Mouse (Mus musculus) MEL (cell line): Measurements from ENCODE around the gene Ncapd2. TPM values are rescaled to one million over a fixed set of nuclear protein-coding genes. Genes with fewer than 3 reads are reported as not detected.
A peak's percentile ranks its signal among the peaks of the same experiment; 100 is the strongest.

Experiments used
- DNase-seq: peaks from one replicate; pipeline ENCODE4 v3.0.0; 2011; ENCODE audit warnings: low read depth, low spot score
- H3K27ac ChIP-seq: 2 replicates; pipeline ENCODE4 v1.5.1; 2012; ENCODE audit warnings: low read depth, mild to moderate bottlenecking, control low read depth, low read length, moderate library complexity; ENCODE audit not compliant: control insufficient read depth
- H3K27me3 ChIP-seq, 2 experiments: fragments of 150-350 bp in 1 of 2; sonication (generic) in 1 of 2; 2 replicates each; pipeline ENCODE4 v1.6.1; 2012; ENCODE audit warnings: low read length in 2 of 2, mild to moderate bottlenecking in 2 of 2, improper control_type of control experiment in 1 of 2, moderate library complexity in 1 of 2; ENCODE audit not compliant: insufficient read depth in 2 of 2, control insufficient read depth in 1 of 2
- H3K36me3 ChIP-seq, 2 experiments: 2 replicates each; pipeline ENCODE4 v1.6.1; 2012 to 2014; ENCODE audit warnings: low read length in 2 of 2, improper control_type of control experiment in 1 of 2, inconsistent platforms in 1 of 2, mild to moderate bottlenecking in 1 of 2; ENCODE audit not compliant: insufficient read depth in 2 of 2, control insufficient read depth in 1 of 2
- H3K4me1 ChIP-seq, 2 experiments: fragments of 150-350 bp in 1 of 2; sonication (generic) in 1 of 2; 2 replicates each; pipeline ENCODE4 v1.6.1; 2012; ENCODE audit warnings: low read length in 2 of 2, improper control_type of control experiment in 1 of 2, mild to moderate bottlenecking in 1 of 2; ENCODE audit not compliant: insufficient read depth in 2 of 2, control insufficient read depth in 1 of 2
- H3K4me3 ChIP-seq, 2 experiments: fragments of 150-350 bp in 1 of 2; sonication (generic) in 1 of 2; 2 replicates each; pipeline ENCODE4 v1.5.1; 2012; ENCODE audit warnings: low read depth in 2 of 2, low read length in 2 of 2, mild to moderate bottlenecking in 2 of 2, moderate library complexity in 2 of 2, control low read depth in 1 of 2, improper control_type of control experiment in 1 of 2; ENCODE audit not compliant: control insufficient read depth in 1 of 2, insufficient read depth in 1 of 2
- H3K79me2 ChIP-seq: 2 replicates; pipeline ENCODE4 v1.6.1; 2012; ENCODE audit warnings: mild to moderate bottlenecking, low read length, moderate library complexity; ENCODE audit not compliant: control insufficient read depth, poor library complexity, insufficient read depth
- H3K9ac ChIP-seq: 2 replicates; pipeline ENCODE4 v1.6.1; 2012; ENCODE audit warnings: low read depth, mild to moderate bottlenecking, control low read depth, low read length, moderate library complexity; ENCODE audit not compliant: control insufficient read depth, poor library complexity, severe bottlenecking
- H3K9me3 ChIP-seq: fragments of 150-350 bp; sonication (generic); replicated peaks from 2 replicates; pipeline ENCODE4 v1.6.1; 2012; ENCODE audit warnings: mild to moderate bottlenecking, low read length, improper control_type of control experiment, moderate library complexity; ENCODE audit not compliant: insufficient read depth
- BHLHE40 ChIP-seq: IDR thresholded peaks from 2 replicates; pipeline ENCODE4 v1.6.1; 2012; ENCODE audit warnings: low read depth, mild to moderate bottlenecking, inconsistent platforms, low read length, improper control_type of control experiment, borderline replicate concordance
- CTCF ChIP-seq, 3 experiments: IDR thresholded peaks in 2 of 3; conservative IDR thresholded peaks in 1 of 3; 2 replicates each; pipeline ENCODE4 v1.5.1; 2011 to 2012; ENCODE audit warnings: low read length in 3 of 3, low read depth in 2 of 3, mild to moderate bottlenecking in 2 of 3, improper control_type of control experiment in 1 of 3, inconsistent platforms in 1 of 3, mixed read lengths in 1 of 3, moderate library complexity in 1 of 3; ENCODE audit not compliant: control insufficient read depth in 1 of 3, insufficient read depth in 1 of 3, poor library complexity in 1 of 3, severe bottlenecking in 1 of 3
- E2F4 ChIP-seq: IDR thresholded peaks from 2 replicates; pipeline ENCODE4 v1.6.1; 2011; ENCODE audit warnings: low read depth, low read length, improper control_type of control experiment, borderline replicate concordance
- KAT2A ChIP-seq: conservative IDR thresholded peaks from 2 replicates; pipeline ENCODE4 v1.6.1; 2012; ENCODE audit warnings: low read depth, low read length, improper control_type of control experiment, inconsistent platforms
- MAFK ChIP-seq: IDR thresholded peaks from 2 replicates; pipeline ENCODE4 v1.6.1; 2011; ENCODE audit warnings: low read depth, mild to moderate bottlenecking, low read length, improper control_type of control experiment, borderline replicate concordance
- MAX ChIP-seq: IDR thresholded peaks from 2 replicates; pipeline ENCODE4 v1.6.1; 2011; ENCODE audit warnings: low read length, improper control_type of control experiment
- MAZ ChIP-seq: IDR thresholded peaks from 2 replicates; pipeline ENCODE4 v1.6.1; 2012; ENCODE audit warnings: low read depth, mild to moderate bottlenecking, inconsistent platforms, low read length, improper control_type of control experiment
- MYC ChIP-seq: IDR thresholded peaks from 2 replicates; pipeline ENCODE4 v1.6.1; 2011; ENCODE audit warnings: low read depth, mild to moderate bottlenecking, low read length, improper control_type of control experiment, moderate library complexity
- NELFE ChIP-seq: IDR thresholded peaks from 2 replicates; pipeline ENCODE4 v1.6.1; 2011; ENCODE audit warnings: low read depth, low read length, improper control_type of control experiment
- RAD21 ChIP-seq: IDR thresholded peaks from 2 replicates; pipeline ENCODE4 v1.6.1; 2011; ENCODE audit warnings: mild to moderate bottlenecking, low read depth, low read length, improper control_type of control experiment
- SMC3 ChIP-seq: IDR thresholded peaks from 2 replicates; pipeline ENCODE4 v1.6.1; 2011; ENCODE audit warnings: low read depth, low read length, improper control_type of control experiment
- TBP ChIP-seq: IDR thresholded peaks from 2 replicates; pipeline ENCODE4 v1.8.0; 2011; ENCODE audit warnings: low read depth, low read length, improper control_type of control experiment
- UBTF ChIP-seq: IDR thresholded peaks from 2 replicates; pipeline ENCODE4 v1.6.1; 2012; ENCODE audit warnings: low read depth, mild to moderate bottlenecking, inconsistent platforms, low read length, improper control_type of control experiment, moderate library complexity, borderline replicate concordance; ENCODE audit not compliant: insufficient read depth
- USF1 ChIP-seq: IDR thresholded peaks from 2 replicates; pipeline ENCODE4 v1.6.1; 2014; ENCODE audit warnings: low read depth, mild to moderate bottlenecking, inconsistent platforms, low read length, improper control_type of control experiment, moderate library complexity
- ZC3H11A ChIP-seq: IDR thresholded peaks from 2 replicates; pipeline ENCODE4 v1.6.1; 2012; ENCODE audit warnings: low read depth, mild to moderate bottlenecking, inconsistent platforms, low read length, improper control_type of control experiment
- ZKSCAN1 ChIP-seq: IDR thresholded peaks from 2 replicates; pipeline ENCODE4 v1.6.1; 2012; ENCODE audit warnings: low read depth, mild to moderate bottlenecking, inconsistent platforms, low read length, improper control_type of control experiment, moderate library complexity
- polyA plus RNA-seq, 2 experiments: library from polyadenylated mRNA; stranded (reverse) in 1 of 2; unstranded in 1 of 2; fragments of >175 nt in 1 of 2; fragments of >200 nt in 1 of 2; gene quantifications; 2 replicates each; pipeline versions ENCODE4 v1.2.1 to v1.2.4; 2012; ENCODE audit warnings: low replicate concordance in 2 of 2, low read depth in 1 of 2; ENCODE audit not compliant: insufficient read length in 2 of 2, insufficient read depth in 1 of 2, missing spikeins in 1 of 2
- total RNA-seq: library from RNA; depleted of rRNA; stranded (reverse); fragments of 300-350 nt; gene quantifications from 2 replicates; pipeline ENCODE4 v1.2.3, GENCODE M21; 2012

Ncapd2 gene
- total and polyA plus RNA-seq, 3 experiments, result 86.6 to 394 TPM; not detected in 1

GRCm38 (mm10) chr6:125190816-125191215, 685 bp downstream of the Ncapd2 start:
- peaks cover 19 to 21% of the 10 kb centered on the region in 2 experiments for H3K36me3 ChIP-seq
- H3K27me3 ChIP-seq, result no peaks in the 10 kb centered on the region
- H3K27ac ChIP-seq, result peak overlapping the region; percentile 85
- peak overlapping the region; percentile 91 for H3K9ac ChIP-seq
- peak overlapping the region; percentile 69 to 89 for H3K4me3 ChIP-seq
- no peaks in the 10 kb centered on the region for H3K9me3 ChIP-seq
- peaks cover 3 to 11% of the 10 kb centered on the region in 2 experiments; a peak in 3 of 4 replicates for H3K4me1 ChIP-seq
- peak; percentile 36 for DNase-seq
- TF ChIP-seq MAZ (no peak), MAFK (no peak), NELFE (no peak), USF1 (no peak), TBP (no peak), CTCF (IDR thresholded peaks at IDR 0.05 in 2 of 3, conservative IDR thresholded peaks at IDR 0.05 in 1 of 3; ENCODE audit: control insufficient read depth in 1 of 3, insufficient read depth in 1 of 3, low read depth in 2 of 3, low read length in 3 of 3, poor library complexity in 1 of 3, severe bottlenecking in 1 of 3) (no peak), SMC3 (no peak), ZC3H11A (no peak), KAT2A (no peak), ZKSCAN1 (no peak), BHLHE40 (no peak), MYC (no peak)
- peaks cover 36% of the 10 kb centered on the region for H3K79me2 ChIP-seq

DNA sequence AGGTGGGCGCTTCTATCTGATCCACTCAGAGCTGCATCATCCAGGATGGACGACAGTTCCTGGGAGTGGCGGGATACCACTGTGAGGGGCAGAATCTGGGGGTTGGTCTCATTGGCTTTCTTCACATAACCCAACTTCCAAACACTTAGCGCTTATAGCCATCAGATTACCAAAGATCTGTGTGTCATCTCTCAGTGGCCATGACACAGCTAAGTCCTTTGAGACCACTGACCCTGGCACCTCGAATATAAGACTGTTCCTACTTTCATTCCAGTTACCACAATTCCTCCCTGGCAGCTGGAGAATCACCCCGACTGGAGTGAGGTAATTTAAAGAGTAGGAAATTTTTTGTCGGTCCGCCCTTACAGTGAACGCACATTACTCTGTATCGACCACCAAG, 5.3 kb downstream of the Ncapd2 start:
- no peak overlapping the region for H3K4me3 ChIP-seq
- H3K27me3 ChIP-seq, result no peaks in the 10 kb centered on the region
- H3K36me3 ChIP-seq, result peaks cover 5 to 35% of the 10 kb centered on the region in 2 experiments; a peak in 3 of 4 replicates
- peaks cover 19% of the 10 kb centered on the region for H3K79me2 ChIP-seq
- H3K9me3 ChIP-seq, result no peaks in the 10 kb centered on the region
- no peak for TF ChIP-seq MYC
- TF ChIP-seq USF1, result no peak
- no peak for TF ChIP-seq CTCF (IDR thresholded peaks at IDR 0.05 in 2 of 3, conservative IDR thresholded peaks at IDR 0.05 in 1 of 3; ENCODE audit: control insufficient read depth in 1 of 3, insufficient read depth in 1 of 3, low read depth in 2 of 3, low read length in 3 of 3, poor library complexity in 1 of 3, severe bottlenecking in 1 of 3)
- TF ChIP-seq NELFE, result no peak
- no peak for TF ChIP-seq UBTF
- TF ChIP-seq, all 39 proteins: peak for 0
- Histone ChIP-seq H3K27ac (no peak overlapping the region), H3K9ac (no peak overlapping the region), H3K4me1 (peaks cover 3 to 5% of the 10 kb centered on the region in 2 experiments; a peak in 2 of 4 replicates)
- DNase-seq, result no peak

GRCm38 (mm10) chr6:125182133-125182532, 9.4 kb downstream of the Ncapd2 start:
- H3K9me3 ChIP-seq, result no peaks in the 10 kb centered on the region
- H3K27me3 ChIP-seq, result no peaks in the 10 kb centered on the region
- no peak for DNase-seq
- no peak overlapping the region for H3K9ac ChIP-seq
- H3K4me1 ChIP-seq, result no peaks in the 10 kb centered on the region
- no peak for TF ChIP-seq MAFK
- no peak for TF ChIP-seq MAX
- no peak for TF ChIP-seq E2F4
- TF ChIP-seq ZKSCAN1, result no peak
- TF ChIP-seq RAD21, result no peak
- peaks cover 0 to 44% of the 10 kb centered on the region in 2 experiments; a peak in 2 of 4 replicates for H3K36me3 ChIP-seq
- H3K27ac ChIP-seq, result no peak overlapping the region
- H3K4me3 ChIP-seq, result no peak overlapping the region
- H3K79me2 ChIP-seq, result no peaks in the 10 kb centered on the region; the same call in 1 of the 2 replicates
